Mouse (Mus musculus) forebrain, embryonic 12.5 days (tissue): ENCODE data around the gene Cdc26. TPM values are rescaled to one million over a fixed set of nuclear protein-coding genes. Genes with fewer than 3 reads are reported as not detected.

Source experiments
- ATAC-seq: fragments of 200-750 bp; cut with Nextera tagmentation; 2 replicates; pipeline ENCODE4 v1.8.0; 2017; ENCODE audit warnings: moderate TSS enrichment; ENCODE audit not compliant: low FRiP score
- H3K27ac ChIP-seq: fragments of 300-500 bp; sonication (generic); 2 replicates; pipeline ENCODE4 v1.5.1; 2016; ENCODE audit warnings: mild to moderate bottlenecking
- H3K27me3 ChIP-seq: fragments of 300-500 bp; sonication (generic); 2 replicates; pipeline ENCODE4 v1.6.1; 2016; ENCODE audit warnings: mild to moderate bottlenecking
- H3K36me3 ChIP-seq: fragments of 300-500 bp; sonication (generic); replicated peaks from 2 replicates; pipeline ENCODE4 v1.6.1; 2016; ENCODE audit warnings: mild to moderate bottlenecking
- H3K4me1 ChIP-seq: fragments of 300-500 bp; sonication (generic); 2 replicates; pipeline ENCODE4 v1.6.1; 2016
- H3K4me2 ChIP-seq: fragments of 300-500 bp; sonication (generic); 2 replicates; pipeline ENCODE4 v1.6.1; 2016; ENCODE audit warnings: mild to moderate bottlenecking, moderate library complexity
- H3K4me3 ChIP-seq: fragments of 300-500 bp; sonication (generic); replicated peaks from 2 replicates; pipeline ENCODE4 v1.5.1; 2016; ENCODE audit warnings: mild to moderate bottlenecking
- H3K9ac ChIP-seq: fragments of 300-500 bp; sonication (generic); 2 replicates; pipeline ENCODE4 v1.6.1; 2016; ENCODE audit warnings: mild to moderate bottlenecking
- H3K9me3 ChIP-seq: fragments of 300-500 bp; sonication (generic); 2 replicates; pipeline ENCODE4 v1.6.1; 2016
- WGBS: fragments of 180-500 bp; shearing (Covaris S2); methylation state at CpG from one replicate; pipeline ENCODE4 v1.1.7; 2016; 5-methylcytosine and 5-hydroxymethylcytosine counted together
- polyA plus RNA-seq: library from polyadenylated mRNA; unstranded; fragments of >200 nt; fragmentation: Nextera tagmentation; extraction: Ambion mirVana; gene quantifications from 2 replicates; pipeline ENCODE4 v1.2.1, GENCODE M21; 2016

The Cdc26 gene
- polyA plus RNA-seq, result 173 and 178 TPM in 2 replicates

DNA sequence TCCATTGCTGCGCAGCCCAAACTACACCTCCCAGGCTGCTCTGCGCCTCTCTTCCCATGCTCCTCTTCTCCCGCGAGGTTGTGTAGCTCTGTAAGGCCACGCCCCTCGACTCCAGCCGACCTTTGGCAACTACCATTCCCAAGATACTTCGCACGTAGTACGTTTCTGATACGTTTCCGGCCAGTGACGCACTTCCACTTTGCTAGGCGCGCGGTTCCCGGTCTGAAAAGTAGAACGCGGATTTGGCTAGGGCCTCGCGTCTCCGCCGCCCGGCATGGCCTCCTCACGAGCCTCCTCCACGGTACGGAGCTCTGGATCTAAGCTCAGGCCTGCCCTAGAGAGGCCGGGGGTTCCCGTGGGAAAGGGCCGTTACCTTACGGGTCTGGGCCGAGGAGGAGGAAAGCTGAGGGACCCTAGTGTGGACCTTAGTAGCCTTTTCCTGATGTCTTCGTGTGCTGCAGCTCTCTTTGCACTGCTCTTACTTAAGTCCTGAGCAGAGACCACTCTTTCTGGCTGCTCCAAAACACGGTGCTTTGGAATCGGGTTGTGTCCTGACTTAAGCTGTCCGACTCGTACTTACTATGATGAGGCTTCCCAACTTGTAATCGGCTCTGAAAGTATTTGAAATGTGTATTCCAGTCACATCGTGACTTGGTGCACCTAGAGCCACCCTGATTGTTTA, at the start of gene Cdc26, which contains the start of gene Prpf4:
TSS of gene Cdc26 (minus strand) at position 42 of the 682 bp plus-strand sequence.
TSS of gene Prpf4 (plus strand) at position 197 of the 682 bp plus-strand sequence.
- Histone ChIP-seq H3K27ac (peak within 1 kb of the TSS; percentile 75), H3K4me2 (peak within 1 kb of the TSS; percentile 75), H3K9me3 (no peaks in the 10 kb centered on the region), H3K9ac (peak within 1 kb of the TSS; percentile 75), H3K27me3 (no peaks in the 10 kb centered on the region), H3K4me3 (peak within 1 kb of the TSS; percentile 78), H3K36me3 (peaks cover 25% of the 10 kb centered on the region), H3K4me1 (peaks cover 34% of the 10 kb centered on the region)
- peak; percentile 99 for ATAC-seq
- WGBS, result under 1% methylated on average over 38 of the region's 39 CpGs

- Histone ChIP-seq H3K4me3 (no peak overlapping the region), H3K9ac (no peak overlapping the region), H3K27ac (no peak overlapping the region), H3K36me3 (peaks cover 5% of the 10 kb centered on the region), H3K9me3 (no peaks in the 10 kb centered on the region), H3K27me3 (no peaks in the 10 kb centered on the region), H3K4me1 (no peaks in the 10 kb centered on the region), H3K4me2 (no peak overlapping the region)
- ATAC-seq, result no peak
- WGBS, result 68% methylated on average over 5 of the region's 5 CpGs
These were observed 46.6 kb upstream of the Cdc26 start for GRCm38 (mm10) chr4:62454995-62455394.

GRCm38 (mm10) chr4:62440986-62441385, 32.5 kb upstream of the Cdc26 start:
- Histone ChIP-seq H3K9me3 (no peaks in the 10 kb centered on the region), H3K4me2 (no peak overlapping the region), H3K36me3 (no peaks in the 10 kb centered on the region), H3K27me3 (no peaks in the 10 kb centered on the region), H3K4me1 (no peaks in the 10 kb centered on the region), H3K4me3 (no peak overlapping the region), H3K9ac (no peak overlapping the region), H3K27ac (no peak overlapping the region)
- 81% methylated on average over 4 of the region's 4 CpGs for WGBS
- ATAC-seq, result no peak

GRCm38 (mm10) chr4:62440544-62440943, 32.1 kb upstream of the Cdc26 start:
- H3K27ac ChIP-seq, result no peak overlapping the region
- no peak for ATAC-seq
- WGBS, result 77% methylated on average over 4 of the region's 4 CpGs
- H3K9me3 ChIP-seq, result no peaks in the 10 kb centered on the region
- no peak overlapping the region for H3K4me2 ChIP-seq
- no peak overlapping the region for H3K4me3 ChIP-seq
- no peaks in the 10 kb centered on the region for H3K36me3 ChIP-seq
- H3K27me3 ChIP-seq, result no peaks in the 10 kb centered on the region
- H3K4me1 ChIP-seq, result no peaks in the 10 kb centered on the region
- H3K9ac ChIP-seq, result no peak overlapping the region

DNA sequence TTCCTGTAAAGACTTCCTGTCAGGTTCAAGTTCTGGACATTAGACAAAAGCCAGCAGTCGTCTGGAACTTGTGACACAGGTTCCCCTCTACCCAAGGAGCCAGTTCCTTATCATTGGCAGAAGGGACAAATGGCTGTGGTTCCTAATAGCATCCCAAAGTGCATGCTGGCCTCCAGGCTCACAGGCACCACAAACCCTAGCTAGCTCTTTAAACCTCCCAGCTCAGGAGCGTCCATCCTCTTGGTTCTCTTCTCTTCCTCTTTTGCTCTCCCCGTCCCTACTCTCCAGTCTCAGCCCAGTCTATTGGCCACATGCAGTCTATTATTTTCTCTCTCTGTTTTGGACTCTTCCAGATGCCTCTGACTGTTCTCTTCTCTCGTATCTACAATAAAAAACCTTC, 31.4 kb upstream of the Cdc26 start:
- Histone ChIP-seq H3K4me1 (no peaks in the 10 kb centered on the region), H3K4me2 (no peak overlapping the region), H3K9ac (no peak overlapping the region), H3K9me3 (no peaks in the 10 kb centered on the region), H3K4me3 (no peak overlapping the region), H3K27me3 (no peaks in the 10 kb centered on the region), H3K36me3 (no peaks in the 10 kb centered on the region), H3K27ac (no peak overlapping the region)
- ATAC-seq, result no peak
- WGBS, result 59% methylated on average over 4 of the region's 4 CpGs

- Histone ChIP-seq H3K4me1 (no peaks in the 10 kb centered on the region), H3K9me3 (no peaks in the 10 kb centered on the region), H3K27ac (no peak overlapping the region), H3K4me3 (no peak overlapping the region), H3K27me3 (no peaks in the 10 kb centered on the region), H3K36me3 (no peaks in the 10 kb centered on the region), H3K4me2 (no peak overlapping the region), H3K9ac (no peak overlapping the region)
- 88% methylated on average over 7 of the region's 7 CpGs for WGBS
- no peak for ATAC-seq
These were observed 29.4 kb upstream of the Cdc26 start for GRCm38 (mm10) chr4:62437871-62438270.

DNA sequence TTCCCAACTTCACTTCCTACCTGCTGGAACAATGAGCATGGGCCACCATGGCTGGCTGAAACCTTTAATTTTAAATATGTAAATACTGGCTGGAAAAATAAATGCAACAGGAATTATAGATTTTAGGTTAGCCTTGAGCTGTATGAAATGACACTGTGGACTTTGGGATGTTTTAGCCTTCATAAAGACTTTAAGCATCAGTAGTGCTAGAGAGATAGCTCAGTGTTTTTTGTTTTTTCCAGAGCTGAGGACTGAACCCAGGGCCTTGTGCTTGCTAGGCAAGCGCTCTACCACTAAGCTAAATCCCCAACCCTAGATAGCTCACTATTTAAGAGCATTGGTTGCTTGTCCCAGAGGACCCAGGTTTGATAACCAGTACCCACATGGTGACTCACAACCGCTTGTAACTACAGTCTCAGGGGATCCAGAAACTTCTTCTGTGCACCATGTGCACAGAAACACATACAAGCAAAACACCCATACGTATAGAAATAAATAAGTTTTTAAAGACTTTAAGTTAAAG, 28.9 kb upstream of the Cdc26 start:
- no peak for ATAC-seq
- Histone ChIP-seq H3K27me3 (no peaks in the 10 kb centered on the region), H3K4me2 (no peak overlapping the region), H3K4me3 (no peak overlapping the region), H3K27ac (no peak overlapping the region), H3K4me1 (no peaks in the 10 kb centered on the region), H3K36me3 (no peaks in the 10 kb centered on the region), H3K9ac (no peak overlapping the region), H3K9me3 (no peaks in the 10 kb centered on the region)
- 87% methylated on average over 3 of the region's 3 CpGs for WGBS

DNA sequence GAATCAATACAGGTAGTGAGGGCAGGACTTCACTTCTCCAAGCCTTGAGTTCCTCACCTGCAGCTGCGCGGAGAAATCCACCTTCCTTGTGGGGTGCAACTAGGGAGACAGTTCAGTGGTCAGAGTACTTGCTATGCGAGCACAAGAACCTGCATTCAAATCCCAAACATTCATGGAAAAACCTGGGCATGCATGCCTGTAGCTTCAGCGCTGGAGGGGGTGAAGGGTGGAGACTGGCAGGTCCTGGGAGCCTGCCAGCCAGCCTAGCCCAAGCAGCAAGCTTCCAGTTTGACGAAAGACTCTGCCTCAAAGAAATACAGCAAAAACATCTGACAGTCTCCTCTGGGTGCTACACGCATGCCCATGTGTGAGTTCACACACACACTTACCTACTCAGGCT, 26.6 kb upstream of the Cdc26 start, which contains the start of gene Rnf183:
TSS of gene Rnf183 (minus strand) at position 172 of the 400 bp plus-strand sequence.
- WGBS, result 88% methylated on average over 6 of the region's 6 CpGs
- Histone ChIP-seq H3K27me3 (no peaks in the 10 kb centered on the region), H3K9me3 (no peaks in the 10 kb centered on the region), H3K4me2 (no peak within 1 kb of the TSS), H3K27ac (no peak within 1 kb of the TSS), H3K4me3 (no peak within 1 kb of the TSS), H3K9ac (no peak within 1 kb of the TSS), H3K4me1 (no peaks in the 10 kb centered on the region), H3K36me3 (no peaks in the 10 kb centered on the region)
- ATAC-seq, result no peak

GRCm38 (mm10) chr4:62433939-62434870, 25.8 kb upstream of the Cdc26 start:
- no peaks in the 10 kb centered on the region for H3K4me1 ChIP-seq
- no peak for ATAC-seq
- WGBS, result 79% methylated on average over 7 of the region's 7 CpGs
- H3K27me3 ChIP-seq, result no peaks in the 10 kb centered on the region
- no peak overlapping the region for H3K4me3 ChIP-seq
- H3K9ac ChIP-seq, result no peak overlapping the region
- H3K4me2 ChIP-seq, result no peak overlapping the region
- H3K27ac ChIP-seq, result no peak overlapping the region
- no peaks in the 10 kb centered on the region for H3K9me3 ChIP-seq
- H3K36me3 ChIP-seq, result no peaks in the 10 kb centered on the region

GRCm38 (mm10) chr4:62431522-62431921, 23.1 kb upstream of the Cdc26 start:
- no peaks in the 10 kb centered on the region for H3K9me3 ChIP-seq
- no peaks in the 10 kb centered on the region for H3K4me1 ChIP-seq
- no peak overlapping the region for H3K9ac ChIP-seq
- H3K27ac ChIP-seq, result no peak overlapping the region
- WGBS, result 86% methylated on average over 4 of the region's 4 CpGs
- no peaks in the 10 kb centered on the region for H3K27me3 ChIP-seq
- H3K4me2 ChIP-seq, result no peak overlapping the region
- H3K4me3 ChIP-seq, result no peak overlapping the region
- no peak for ATAC-seq
- no peaks in the 10 kb centered on the region for H3K36me3 ChIP-seq

DNA sequence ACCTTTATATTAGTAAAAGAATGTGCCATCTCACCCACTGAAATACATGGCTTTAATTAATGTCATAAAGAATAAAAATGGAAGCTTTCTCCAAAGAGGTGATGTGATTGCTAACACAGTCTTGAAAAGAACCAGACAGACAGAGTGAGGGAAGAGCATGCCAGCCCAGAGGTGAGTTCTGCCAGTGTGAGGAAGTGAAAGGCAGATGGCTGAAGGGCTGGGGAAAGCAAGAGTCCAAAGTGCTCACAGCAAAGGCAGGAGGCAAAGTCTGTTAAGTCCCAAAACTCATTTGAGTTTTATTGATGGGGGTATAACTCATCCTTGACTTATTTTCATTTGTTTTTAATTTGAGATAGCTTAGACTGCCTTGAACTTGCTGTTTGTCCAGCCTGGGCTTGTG, 22.2 kb upstream of the Cdc26 start:
- Histone ChIP-seq H3K4me3 (no peak overlapping the region), H3K36me3 (0 out of 2 replicates have a peak, but pooled peaks cover 4% of the 10 kb centered on the region), H3K4me1 (no peaks in the 10 kb centered on the region), H3K27me3 (no peaks in the 10 kb centered on the region), H3K9ac (no peak overlapping the region), H3K9me3 (no peaks in the 10 kb centered on the region), H3K27ac (no peak overlapping the region), H3K4me2 (no peak overlapping the region)
- ATAC-seq, result no peak

GRCm38 (mm10) chr4:62429616-62430015, 21.2 kb upstream of the Cdc26 start:
- no peaks in the 10 kb centered on the region for H3K4me1 ChIP-seq

More at GRCm38 (mm10) chr4:62429616-62430015, 21.2 kb upstream of the Cdc26 start:
- Histone ChIP-seq H3K36me3 (peaks cover 15% of the 10 kb centered on the region), H3K4me3 (no peak overlapping the region), H3K27ac (no peak overlapping the region), H3K9ac (no peak overlapping the region), H3K4me2 (no peak overlapping the region), H3K27me3 (no peaks in the 10 kb centered on the region), H3K9me3 (no peaks in the 10 kb centered on the region)
- no peak for ATAC-seq
- 85% methylated on average over 9 of the region's 9 CpGs for WGBS
